Mouse (Mus musculus) midbrain, postnatal 0 days (tissue): ENCODE data around the gene Skap1. TPM values are rescaled to one million over a fixed set of nuclear protein-coding genes. Genes with fewer than 3 reads are reported as not detected.

ENCODE experiments used
- ATAC-seq: fragments of 200-750 bp; cut with Nextera tagmentation; 2 replicates; pipeline ENCODE4 v1.8.0; 2017; ENCODE audit warnings: moderate number of reproducible peaks, mild to moderate bottlenecking, moderate TSS enrichment, moderate library complexity; ENCODE audit not compliant: low FRiP score
- DNase-seq: peaks from one replicate; pipeline ENCODE4 v3.0.0-alpha.2; 2015; ENCODE audit warnings: low spot score
- H3K27ac ChIP-seq: fragments of 300-500 bp; sonication (generic); 2 replicates; pipeline ENCODE4 v1.5.1; 2014; ENCODE audit warnings: low read depth, mild to moderate bottlenecking, low read length, mixed read lengths
- H3K27me3 ChIP-seq: fragments of 300-500 bp; sonication (generic); 2 replicates; pipeline ENCODE4 v1.6.1; 2014; ENCODE audit warnings: low read length, control low read depth, mixed read lengths; ENCODE audit not compliant: insufficient read depth
- H3K36me3 ChIP-seq: fragments of 300-500 bp; sonication (generic); 2 replicates; pipeline ENCODE4 v1.6.1; 2014; ENCODE audit warnings: low read length, control low read depth, mixed read lengths; ENCODE audit not compliant: insufficient read depth
- H3K4me1 ChIP-seq: fragments of 300-500 bp; sonication (generic); 2 replicates; pipeline ENCODE4 v1.6.1; 2014; ENCODE audit warnings: mild to moderate bottlenecking, control low read depth, antibody characterized with exemption, low read length, mixed read lengths; ENCODE audit not compliant: insufficient read depth
- H3K4me2 ChIP-seq: fragments of 300-500 bp; sonication (generic); 2 replicates; pipeline ENCODE4 v1.6.1; 2014; ENCODE audit warnings: low read depth, mild to moderate bottlenecking, low read length, mixed read lengths; ENCODE audit not compliant: poor library complexity, severe bottlenecking
- H3K4me3 ChIP-seq: fragments of 300-500 bp; sonication (generic); 2 replicates; pipeline ENCODE4 v1.5.1; 2014; ENCODE audit warnings: low read depth, mild to moderate bottlenecking, low read length, moderate library complexity
- H3K9ac ChIP-seq: fragments of 300-500 bp; sonication (generic); replicated peaks from 2 replicates; pipeline ENCODE4 v1.6.1; 2014; ENCODE audit warnings: mild to moderate bottlenecking, low read length, moderate library complexity, mixed read lengths; ENCODE audit not compliant: poor library complexity, severe bottlenecking
- H3K9me3 ChIP-seq: fragments of 300-500 bp; sonication (generic); 2 replicates; pipeline ENCODE4 v1.6.1; 2016; ENCODE audit warnings: low read length, control low read depth
- CTCF ChIP-seq: IDR thresholded peaks from 2 replicates; pipeline ENCODE4 v1.5.1; 2016; ENCODE audit warnings: antibody characterized with exemption, mild to moderate bottlenecking
- WGBS: fragments of 180-500 bp; shearing (Covaris S2); extraction: QIAGEN DNeasy Blood & Tissue Kit; methylation state at CpG from one replicate; pipeline ENCODE4 v1.1.7; 2014; 5-methylcytosine and 5-hydroxymethylcytosine counted together
- polyA plus RNA-seq: library from polyadenylated mRNA; unstranded; fragments of >200 nt; fragmentation: Nextera tagmentation; extraction: Ambion mirVana; gene quantifications from 2 replicates; pipeline ENCODE4 v1.2.1, GENCODE M21; 2015
- total RNA-seq: library from RNA; depleted of rRNA; stranded (reverse); fragments of >200 nt; gene quantifications from 2 replicates; pipeline ENCODE4 v1.2.3, GENCODE M21; 2014

The Skap1 gene
- total and polyA plus RNA-seq, 2 experiments from 2014 or later = 1.0 to 3.2 TPM

GRCm38 (mm10) chr11:96546428-96546827 is 82.0 kb downstream of the Skap1 start:
- WGBS = 65% methylated on average over 8 of the region's 8 CpGs
- ATAC-seq = no peak
- peak; percentile 54 for DNase-seq
- H3K9me3 ChIP-seq = no peaks in the 10 kb centered on the region
- H3K4me2 ChIP-seq = no peak overlapping the region
- peaks cover under 1% of the 10 kb centered on the region; the same call in 1 of the 2 replicates for H3K27me3 ChIP-seq
- no peak overlapping the region for H3K9ac ChIP-seq
- H3K4me1 ChIP-seq = no peaks in the 10 kb centered on the region
- H3K27ac ChIP-seq = no peak overlapping the region
- H3K4me3 ChIP-seq = no peak overlapping the region
- H3K36me3 ChIP-seq = no peaks in the 10 kb centered on the region
- peak; percentile 40; the same call in 1 of the 2 replicates for TF ChIP-seq CTCF

- Histone ChIP-seq H3K27me3 (peaks cover 4% of the 10 kb centered on the region; the same call in 1 of the 2 replicates), H3K27ac (no peak overlapping the region), H3K4me3 (no peak overlapping the region), H3K4me1 (no peaks in the 10 kb centered on the region), H3K36me3 (no peaks in the 10 kb centered on the region), H3K9me3 (no peaks in the 10 kb centered on the region), H3K9ac (no peak overlapping the region), H3K4me2 (no peak overlapping the region)
- WGBS = 86% methylated on average over 9 of the region's 9 CpGs
- TF ChIP-seq CTCF = no peak
- ATAC-seq = no peak
- DNase-seq = no peak
Observed at GRCm38 (mm10) chr11:96550960-96551703, 86.7 kb downstream of the Skap1 start.

- no peak overlapping the region for H3K9ac ChIP-seq
- H3K27me3 ChIP-seq = peaks cover 4% of the 10 kb centered on the region; the same call in 1 of the 2 replicates
- no peaks in the 10 kb centered on the region for H3K4me1 ChIP-seq
- no peak overlapping the region for H3K27ac ChIP-seq
- peak; percentile 86 for TF ChIP-seq CTCF
- H3K9me3 ChIP-seq = no peaks in the 10 kb centered on the region
- ATAC-seq (no peak), DNase-seq (peak; percentile 83)
- H3K4me3 ChIP-seq = peak overlapping the region; percentile 9; the same call in 1 of the 2 replicates
- WGBS = 15% methylated on average over 15 of the region's 15 CpGs
- H3K36me3 ChIP-seq = no peaks in the 10 kb centered on the region
- H3K4me2 ChIP-seq = peak overlapping the region; percentile 34
Observed at GRCm38 (mm10) chr11:96553091-96553490, 88.7 kb downstream of the Skap1 start.

- Histone ChIP-seq H3K4me3 (no peak overlapping the region), H3K4me1 (no peaks in the 10 kb centered on the region), H3K4me2 (no peak overlapping the region), H3K27me3 (0 out of 2 replicates have a peak, but pooled peaks cover 6% of the 10 kb centered on the region), H3K27ac (no peak overlapping the region), H3K36me3 (no peaks in the 10 kb centered on the region), H3K9ac (no peak overlapping the region), H3K9me3 (no peaks in the 10 kb centered on the region)
- no peak for TF ChIP-seq CTCF
- ATAC-seq (no peak), DNase-seq (no peak)
- WGBS = 90% methylated on average over 5 of the region's 5 CpGs
Observed at GRCm38 (mm10) chr11:96560229-96560628, 95.8 kb downstream of the Skap1 start.

GRCm38 (mm10) chr11:96564088-96564487 is 99.7 kb downstream of the Skap1 start:
- H3K27ac ChIP-seq = no peak overlapping the region
- ATAC-seq = no peak
- H3K9ac ChIP-seq = no peak overlapping the region
- no peak for DNase-seq
- H3K36me3 ChIP-seq = no peaks in the 10 kb centered on the region
- no peak overlapping the region for H3K4me3 ChIP-seq
- 53% methylated on average over 1 of the region's 1 CpGs for WGBS
- no peak overlapping the region for H3K4me2 ChIP-seq
- no peaks in the 10 kb centered on the region for H3K9me3 ChIP-seq
- no peaks in the 10 kb centered on the region for H3K4me1 ChIP-seq
- 0 out of 2 replicates have a peak, but pooled peaks cover 6% of the 10 kb centered on the region for H3K27me3 ChIP-seq
- TF ChIP-seq CTCF = peak; percentile 31

GRCm38 (mm10) chr11:96572515-96572914 is 108.1 kb downstream of the Skap1 start:
- Histone ChIP-seq H3K4me1 (no peaks in the 10 kb centered on the region), H3K27me3 (no peaks in the 10 kb centered on the region), H3K27ac (no peak overlapping the region), H3K36me3 (no peaks in the 10 kb centered on the region), H3K9me3 (no peaks in the 10 kb centered on the region), H3K4me3 (no peak overlapping the region), H3K4me2 (no peak overlapping the region), H3K9ac (no peak overlapping the region)
- no peak for ATAC-seq
- WGBS = 35% methylated on average over 3 of the region's 3 CpGs
- no peak for DNase-seq
- TF ChIP-seq CTCF = peak; percentile 21; the same call in 1 of the 2 replicates
